Mouse (Mus musculus): ENCODE measurements at regions not wholly inside any gene's neighbourhood (a gene's known extent, or its start where the extent isn't known, plus 50 kb on each side); places are given as distances from the start of the nearest gene placed in this dataset.
A peak's percentile ranks its signal among the peaks of the same experiment; 100 is the strongest.

- no peak for DNase-seq
Measured at GRCm38 (mm10) chr2:27590511-27590910, 75.6 kb downstream of the Wdr5 start.

- no peak for DNase-seq
Measured at GRCm38 (mm10) chr2:27591668-27592067, 76.7 kb downstream of the Wdr5 start.

DNA sequence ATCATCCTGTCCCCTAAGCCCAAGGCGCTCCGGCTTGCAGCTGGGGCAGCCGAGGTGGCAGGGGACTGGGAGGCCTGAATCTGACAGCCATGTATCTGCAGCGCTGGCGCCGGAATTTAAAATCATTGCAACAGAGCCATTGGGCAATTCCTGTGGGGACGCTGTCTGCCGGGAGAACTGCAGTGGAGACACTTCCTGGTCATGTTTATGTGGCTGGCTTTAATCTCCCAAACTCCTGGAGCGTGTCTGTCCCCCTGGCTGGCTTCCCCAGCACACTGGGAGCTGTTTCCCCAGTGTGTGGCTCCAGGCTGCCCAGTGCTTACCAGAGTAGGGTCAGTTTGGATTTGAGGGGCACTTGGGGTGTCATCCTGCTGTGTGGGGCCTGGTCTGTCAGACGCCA, 78.4 kb downstream of the Wdr5 start:
- DNase-seq = peak; percentile 60 to 70

- DNase-seq = no peak
Measured at GRCm38 (mm10) chr2:27595251-27595650, 80.3 kb downstream of the Wdr5 start.

DNA sequence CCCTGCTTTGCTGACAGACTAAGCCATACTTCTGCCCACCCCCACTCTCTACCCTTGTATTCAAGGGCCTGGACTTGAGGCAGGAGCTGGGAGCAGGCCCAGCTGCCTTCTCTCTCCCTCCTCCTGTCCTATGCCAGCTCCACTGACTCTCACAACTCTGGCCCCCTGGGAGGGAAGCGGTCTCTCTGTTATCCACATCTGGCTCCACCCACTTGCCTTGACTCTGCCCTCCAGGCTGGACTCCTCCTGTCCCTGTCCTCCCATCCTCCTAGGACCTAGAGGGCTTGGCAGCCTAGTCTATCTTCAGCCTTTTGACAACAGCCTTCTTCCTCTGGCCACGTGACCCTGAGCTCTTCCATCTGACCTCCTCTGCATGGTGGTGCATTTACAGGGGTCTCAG, 80.0 kb upstream of the Rxra start:
- DNase-seq = peak; percentile 52 to 86

GRCm38 (mm10) chr2:27596966-27597365, 79.3 kb upstream of the Rxra start:
- peak; percentile 80 to 93 for DNase-seq

GRCm38 (mm10) chr2:27597901-27598300, 78.3 kb upstream of the Rxra start:
- DNase-seq = no peak

- peak; percentile 73 to 92 for DNase-seq
Measured at GRCm38 (mm10) chr2:27599061-27599768, 77.0 kb upstream of the Rxra start.

- peak; percentile 33 to 81 for DNase-seq
Measured at GRCm38 (mm10) chr2:27599769-27600167, 76.5 kb upstream of the Rxra start.

DNA sequence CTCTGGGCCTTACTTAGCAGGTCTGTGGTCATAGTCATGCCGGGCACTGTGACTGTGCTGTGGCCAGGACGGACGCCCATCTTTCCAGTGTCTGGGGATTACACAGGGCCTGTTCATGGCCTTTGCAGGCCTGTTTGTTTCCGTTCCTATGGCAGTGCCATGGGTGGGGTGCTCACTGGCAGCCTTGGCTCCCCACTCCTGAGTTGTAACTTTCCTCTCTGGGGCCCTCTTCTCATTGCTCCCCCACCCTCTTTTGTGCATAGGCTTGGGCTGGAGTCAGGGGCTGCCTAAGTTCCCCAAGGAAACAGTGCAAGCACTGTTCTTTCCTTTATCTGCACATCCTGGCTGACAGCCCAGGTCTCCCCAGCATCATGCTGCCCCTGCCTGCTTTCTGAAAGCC, 72.9 kb upstream of the Rxra start:
- no peak for DNase-seq

- DNase-seq = no peak
Measured at GRCm38 (mm10) chr2:27604588-27604987, 71.7 kb upstream of the Rxra start.

DNA sequence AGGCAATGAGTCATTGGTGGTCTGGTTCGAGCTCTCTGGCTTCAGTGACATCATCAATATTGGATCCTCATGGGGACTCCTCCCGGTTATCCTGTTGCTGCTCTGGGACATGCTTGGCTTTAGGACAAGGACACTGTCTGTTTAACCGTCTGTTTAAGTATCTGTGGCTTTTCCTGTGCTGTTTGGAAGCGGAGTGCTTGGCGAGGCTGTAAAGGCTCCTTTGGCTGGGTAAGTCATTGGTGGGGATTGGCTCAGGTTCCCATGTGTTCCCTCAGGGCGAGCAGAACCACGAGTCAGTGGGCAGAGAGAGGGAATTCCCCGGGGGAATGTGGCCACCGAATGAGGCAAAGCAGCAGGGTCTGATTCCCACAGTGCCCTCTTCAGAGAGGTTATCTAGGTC, 69.4 kb upstream of the Rxra start:
- DNase-seq = no peak

- no peak for DNase-seq
Measured at GRCm38 (mm10) chr2:27621741-27622140, 54.5 kb upstream of the Rxra start.

- no peak for DNase-seq
Measured at GRCm38 (mm10) chr2:27624656-27625366, 51.4 kb upstream of the Rxra start.

Data from kidney, postnatal 25 days (tissue).